Mouse (Mus musculus) midbrain, embryonic 15.5 days (tissue): ENCODE results near the gene Sema3e. TPM values are rescaled to one million over a fixed set of nuclear protein-coding genes. Genes with fewer than 3 reads are reported as not detected.

Experiments used
- ATAC-seq: fragments of 200-750 bp; cut with Nextera tagmentation; replicated peaks from 2 replicates; pipeline ENCODE4 v1.8.0; 2017; ENCODE audit warnings: moderate TSS enrichment
- H3K27ac ChIP-seq: fragments of 300-500 bp; sonication (generic); 2 replicates; pipeline ENCODE4 v1.5.1; 2015; ENCODE audit warnings: mild to moderate bottlenecking, inconsistent platforms
- H3K27me3 ChIP-seq: fragments of 300-500 bp; sonication (generic); replicated peaks from 2 replicates; pipeline ENCODE4 v1.6.1; 2015; ENCODE audit warnings: inconsistent platforms
- H3K36me3 ChIP-seq: fragments of 300-500 bp; sonication (generic); replicated peaks from 2 replicates; pipeline ENCODE4 v1.6.1; 2015; ENCODE audit warnings: inconsistent platforms
- H3K4me1 ChIP-seq: fragments of 300-500 bp; sonication (generic); 2 replicates; pipeline ENCODE4 v1.6.1; 2015; ENCODE audit warnings: inconsistent platforms
- H3K4me2 ChIP-seq: fragments of 300-500 bp; sonication (generic); 2 replicates; pipeline ENCODE4 v1.6.1; 2015; ENCODE audit warnings: inconsistent platforms, mild to moderate bottlenecking, moderate library complexity
- H3K4me3 ChIP-seq: fragments of 300-500 bp; sonication (generic); 2 replicates; pipeline ENCODE4 v1.5.1; 2015; ENCODE audit warnings: mild to moderate bottlenecking, inconsistent platforms
- H3K9ac ChIP-seq: fragments of 300-500 bp; sonication (generic); 2 replicates; pipeline ENCODE4 v1.6.1; 2015; ENCODE audit warnings: mild to moderate bottlenecking, inconsistent platforms
- H3K9me3 ChIP-seq: fragments of 300-500 bp; sonication (generic); 2 replicates; pipeline ENCODE4 v1.6.1; 2016; ENCODE audit warnings: inconsistent platforms
- WGBS: fragments of 180-500 bp; shearing (Covaris S2); methylation state at CpG from one replicate; pipeline ENCODE4 v1.1.7; 2015; ENCODE audit warnings: mixed read lengths; 5-methylcytosine and 5-hydroxymethylcytosine counted together
- polyA plus RNA-seq: library from polyadenylated mRNA; unstranded; fragments of >200 nt; fragmentation: Nextera tagmentation; extraction: Ambion mirVana; gene quantifications from 2 replicates; pipeline ENCODE4 v1.2.1, GENCODE M21; 2015

Gene Sema3e
- polyA plus RNA-seq, 1 experiment from 2014 or later = 3.7 TPM

- WGBS = 42% methylated on average over 3 of the region's 3 CpGs
- ATAC-seq = peak; percentile 42; the same call in 1 of the 2 replicates
- no peak overlapping the region for H3K9ac ChIP-seq
Observed at GRCm38 (mm10) chr5:14033302-14033701, 8.2 kb downstream of the Sema3e start.

DNA sequence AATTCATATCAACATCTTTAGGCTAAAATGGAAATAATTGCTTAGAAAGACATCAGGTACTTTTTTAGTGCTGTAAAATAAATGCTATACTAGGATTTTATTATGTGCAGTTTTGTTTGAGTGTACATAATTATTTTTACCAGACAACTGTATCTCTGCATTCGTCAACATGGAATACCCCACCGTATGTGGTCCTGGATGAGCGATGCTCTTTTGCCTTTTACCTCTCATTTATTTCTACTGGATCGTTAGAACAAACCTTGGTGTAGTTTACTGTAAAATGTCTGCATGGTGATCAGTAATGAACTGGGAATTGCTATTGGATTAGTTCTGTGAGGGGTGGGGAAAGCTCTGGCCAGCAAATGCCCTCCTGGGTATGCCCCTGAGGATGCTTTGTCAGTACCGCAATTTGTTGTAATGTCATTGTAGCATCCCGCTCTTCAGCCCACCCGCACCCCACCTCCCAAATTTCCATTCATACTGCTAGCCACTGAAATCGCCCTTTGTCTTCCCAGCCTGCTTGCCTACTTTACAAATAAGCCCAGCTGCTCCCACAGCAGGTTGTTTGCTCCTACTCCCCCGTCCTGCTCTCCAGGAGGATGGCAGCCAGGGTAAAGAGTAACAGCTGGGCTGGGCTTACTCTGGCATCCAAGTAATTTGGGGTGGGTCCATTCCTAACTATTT, 13.9 kb downstream of the Sema3e start:
- Histone ChIP-seq H3K27ac (no peak overlapping the region), H3K4me2 (peak overlapping the region; percentile 46), H3K27me3 (no peaks in the 10 kb centered on the region), H3K9ac (0 out of 2 replicates have a peak overlapping the region, but pooled peaks have one; percentile 14), H3K4me1 (peaks cover 5% of the 10 kb centered on the region), H3K9me3 (no peaks in the 10 kb centered on the region), H3K36me3 (no peaks in the 10 kb centered on the region), H3K4me3 (peak overlapping the region; percentile 18; the same call in 1 of the 2 replicates)
- 10% methylated on average over 9 of the region's 9 CpGs for WGBS
- ATAC-seq = peak; percentile 88

More at GRCm38 (mm10) chr5:14033302-14033701, 8.2 kb downstream of the Sema3e start:
- no peak overlapping the region for H3K4me2 ChIP-seq
- H3K27ac ChIP-seq = no peak overlapping the region
- no peaks in the 10 kb centered on the region for H3K9me3 ChIP-seq
- H3K4me1 ChIP-seq = no peaks in the 10 kb centered on the region
- H3K36me3 ChIP-seq = no peaks in the 10 kb centered on the region
- no peak overlapping the region for H3K4me3 ChIP-seq
- H3K27me3 ChIP-seq = 0 out of 2 replicates have a peak, but pooled peaks cover 2% of the 10 kb centered on the region

- ATAC-seq = peak; percentile 52; the same call in 1 of the 2 replicates
- Histone ChIP-seq H3K4me1 (peaks cover 5% of the 10 kb centered on the region), H3K4me3 (no peak overlapping the region), H3K9me3 (no peaks in the 10 kb centered on the region), H3K4me2 (no peak overlapping the region), H3K9ac (no peak overlapping the region), H3K36me3 (no peaks in the 10 kb centered on the region), H3K27ac (0 out of 2 replicates have a peak overlapping the region, but pooled peaks have one; percentile 6), H3K27me3 (no peaks in the 10 kb centered on the region)
- WGBS = 12% methylated on average over 4 of the region's 4 CpGs
Observed at GRCm38 (mm10) chr5:14040208-14040607, 15.1 kb downstream of the Sema3e start.

- WGBS = 85% methylated on average over 5 of the region's 5 CpGs
- Histone ChIP-seq H3K9ac (no peak overlapping the region), H3K27me3 (no peaks in the 10 kb centered on the region), H3K4me1 (peaks cover 5% of the 10 kb centered on the region), H3K36me3 (no peaks in the 10 kb centered on the region), H3K4me2 (no peak overlapping the region), H3K9me3 (no peaks in the 10 kb centered on the region), H3K4me3 (no peak overlapping the region), H3K27ac (no peak overlapping the region)
- no peak for ATAC-seq
Observed at GRCm38 (mm10) chr5:14043116-14043515, 18.0 kb downstream of the Sema3e start.

DNA sequence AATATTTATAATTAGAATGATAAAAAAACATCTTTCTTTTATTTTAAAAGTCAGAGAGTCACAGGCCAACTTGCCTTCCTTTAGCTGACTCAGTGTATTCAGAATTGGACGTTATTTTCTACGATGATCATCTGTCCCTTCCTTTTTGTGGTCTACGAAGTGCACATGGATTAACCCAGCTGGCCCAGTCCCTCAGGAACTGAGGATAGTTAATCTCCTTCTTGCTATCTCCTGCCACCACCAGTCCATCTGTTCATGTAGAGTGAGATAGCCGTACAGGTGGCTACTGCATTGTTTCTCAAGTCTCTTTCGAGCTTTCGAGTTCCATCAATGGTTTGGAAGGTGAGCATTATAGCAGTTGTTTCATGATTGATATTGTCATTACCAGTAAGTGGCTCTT, 18.9 kb downstream of the Sema3e start:
- no peaks in the 10 kb centered on the region for H3K27me3 ChIP-seq
- 73% methylated on average over 6 of the region's 6 CpGs for WGBS

DNA sequence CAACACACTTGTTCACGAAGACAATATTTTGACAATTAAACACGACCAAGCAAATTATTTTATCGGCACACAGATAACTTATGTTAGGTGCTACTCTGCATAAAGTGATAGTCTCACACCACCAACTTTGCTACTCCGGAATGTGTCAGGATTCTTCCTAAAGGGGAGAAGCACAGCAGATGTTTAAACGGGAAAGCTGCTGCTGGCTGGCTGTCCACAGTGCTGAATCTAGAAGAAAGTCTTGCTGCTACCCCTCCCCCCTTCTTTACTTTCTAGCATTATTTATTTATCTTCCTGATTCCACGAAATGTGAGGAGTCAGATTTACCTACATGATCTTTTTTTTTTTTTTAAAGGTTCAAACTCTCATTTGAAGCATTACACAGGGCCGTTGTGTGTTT, 23.6 kb downstream of the Sema3e start:
- no peak overlapping the region for H3K4me3 ChIP-seq
- 51% methylated on average over 7 of the region's 7 CpGs for WGBS
- H3K9me3 ChIP-seq = no peaks in the 10 kb centered on the region
- ATAC-seq = no peak
- H3K9ac ChIP-seq = no peak overlapping the region
- H3K4me1 ChIP-seq = no peaks in the 10 kb centered on the region
- H3K27ac ChIP-seq = no peak overlapping the region
- no peaks in the 10 kb centered on the region for H3K36me3 ChIP-seq
- H3K27me3 ChIP-seq = no peaks in the 10 kb centered on the region
- H3K4me2 ChIP-seq = no peak overlapping the region

More for the DNA sequence above, 18.9 kb downstream of the Sema3e start:
- no peak for ATAC-seq
- Histone ChIP-seq H3K4me2 (no peak overlapping the region), H3K4me1 (peaks cover 3% of the 10 kb centered on the region), H3K9me3 (no peaks in the 10 kb centered on the region), H3K4me3 (no peak overlapping the region), H3K9ac (no peak overlapping the region), H3K27ac (no peak overlapping the region), H3K36me3 (no peaks in the 10 kb centered on the region)

DNA sequence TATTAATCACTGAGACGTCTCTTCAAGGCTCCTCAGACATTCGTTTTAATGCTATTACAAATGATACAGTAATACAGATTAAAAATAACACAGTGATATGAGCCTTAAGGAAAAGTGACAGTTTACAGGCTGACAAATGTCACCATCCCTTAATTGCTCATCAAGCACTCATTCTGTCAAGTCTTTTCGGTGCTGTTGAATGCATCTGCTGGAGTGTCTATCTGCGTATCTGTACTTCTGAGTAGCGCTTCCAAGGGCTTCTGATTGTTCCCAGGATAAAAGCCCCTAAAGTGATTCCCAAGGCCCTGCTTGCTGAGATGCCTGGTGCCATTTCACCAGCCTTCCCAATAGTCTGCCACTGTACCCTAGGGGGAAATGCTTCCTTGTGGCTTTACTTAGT, 29.4 kb downstream of the Sema3e start:
- Histone ChIP-seq H3K4me3 (no peak overlapping the region), H3K27ac (no peak overlapping the region), H3K36me3 (no peaks in the 10 kb centered on the region), H3K4me2 (no peak overlapping the region), H3K9ac (no peak overlapping the region), H3K27me3 (no peaks in the 10 kb centered on the region), H3K4me1 (no peaks in the 10 kb centered on the region), H3K9me3 (no peaks in the 10 kb centered on the region)
- no peak for ATAC-seq
- 64% methylated on average over 5 of the region's 5 CpGs for WGBS

- 89% methylated on average over 4 of the region's 4 CpGs for WGBS
Observed at GRCm38 (mm10) chr5:14059895-14060553, 34.9 kb downstream of the Sema3e start.

DNA sequence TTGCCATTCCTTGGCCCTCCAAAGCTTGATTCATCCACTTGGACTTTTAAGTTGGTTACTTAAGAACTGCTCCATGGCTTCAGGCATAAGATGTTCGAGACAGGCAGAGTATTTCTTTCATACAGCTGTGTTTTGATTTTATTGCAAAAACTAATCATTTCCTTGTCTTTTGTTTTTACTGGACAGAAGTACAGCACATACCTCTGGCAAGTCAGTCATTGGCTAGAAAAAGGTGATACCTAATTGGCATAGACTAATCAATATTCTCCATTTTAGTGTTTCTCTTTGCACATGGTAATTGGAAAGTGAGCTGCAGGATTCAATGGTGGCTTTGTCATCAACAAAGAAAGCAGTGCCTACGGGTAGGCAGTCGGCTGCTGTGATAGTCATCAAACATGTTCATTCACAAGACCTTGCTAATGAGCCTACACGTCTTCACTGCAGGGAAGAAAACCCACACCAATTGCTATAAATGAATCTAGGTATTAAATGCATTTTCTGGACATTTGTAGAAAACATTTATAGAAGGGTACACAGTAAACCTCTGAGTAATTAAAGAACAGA, 37.9 kb downstream of the Sema3e start:
- H3K36me3 ChIP-seq = no peaks in the 10 kb centered on the region
- H3K9ac ChIP-seq = no peak overlapping the region
- no peak overlapping the region for H3K4me2 ChIP-seq
- H3K9me3 ChIP-seq = no peaks in the 10 kb centered on the region
- no peaks in the 10 kb centered on the region for H3K4me1 ChIP-seq
- 40% methylated on average over 4 of the region's 4 CpGs for WGBS
- no peak for ATAC-seq
- H3K27me3 ChIP-seq = no peaks in the 10 kb centered on the region
- H3K4me3 ChIP-seq = no peak overlapping the region
- no peak overlapping the region for H3K27ac ChIP-seq

More at GRCm38 (mm10) chr5:14059895-14060553, 34.9 kb downstream of the Sema3e start:
- Histone ChIP-seq H3K36me3 (no peaks in the 10 kb centered on the region), H3K9ac (no peak overlapping the region), H3K4me3 (no peak overlapping the region), H3K27ac (no peak overlapping the region), H3K4me2 (no peak overlapping the region), H3K27me3 (no peaks in the 10 kb centered on the region), H3K9me3 (no peaks in the 10 kb centered on the region), H3K4me1 (no peaks in the 10 kb centered on the region)
- no peak for ATAC-seq

DNA sequence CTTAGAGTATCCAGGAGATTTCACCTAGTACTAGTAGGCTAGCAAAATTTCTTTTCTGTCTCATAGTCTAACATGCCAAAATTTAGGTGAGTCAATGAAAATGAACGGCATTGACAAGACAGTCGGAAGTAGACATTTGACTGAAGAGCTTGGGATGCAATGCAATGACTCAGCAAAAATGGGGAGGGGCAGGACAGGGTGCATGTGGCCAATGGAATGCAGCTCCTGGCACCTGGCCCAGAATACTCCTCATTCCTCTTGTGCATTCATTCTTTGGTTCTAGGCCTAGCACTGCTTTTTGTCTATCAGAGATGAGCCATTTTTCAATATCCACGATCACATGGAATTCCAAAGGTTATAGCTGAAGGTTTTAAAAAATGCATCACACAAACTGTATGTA, 48.1 kb downstream of the Sema3e start:
- Histone ChIP-seq H3K4me3 (no peak overlapping the region), H3K9ac (no peak overlapping the region), H3K9me3 (no peaks in the 10 kb centered on the region), H3K4me1 (no peaks in the 10 kb centered on the region), H3K27me3 (no peaks in the 10 kb centered on the region), H3K4me2 (no peak overlapping the region), H3K36me3 (no peaks in the 10 kb centered on the region), H3K27ac (no peak overlapping the region)
- ATAC-seq = 0 out of 2 replicates have a peak, but pooled peaks have one; percentile 33
- WGBS = 83% methylated on average over 3 of the region's 3 CpGs

- no peaks in the 10 kb centered on the region for H3K27me3 ChIP-seq
- H3K4me3 ChIP-seq = no peak overlapping the region
- no peaks in the 10 kb centered on the region for H3K36me3 ChIP-seq
- no peak overlapping the region for H3K4me2 ChIP-seq
- 92% methylated on average over 2 of the region's 2 CpGs for WGBS
- no peak for ATAC-seq
- H3K4me1 ChIP-seq = peaks cover 4% of the 10 kb centered on the region; the same call in 1 of the 2 replicates
- no peaks in the 10 kb centered on the region for H3K9me3 ChIP-seq
- H3K27ac ChIP-seq = no peak overlapping the region
- H3K9ac ChIP-seq = no peak overlapping the region
Observed at GRCm38 (mm10) chr5:14088100-14088499, 63.0 kb downstream of the Sema3e start.

GRCm38 (mm10) chr5:14089875-14090608, 65.0 kb downstream of the Sema3e start:
- Histone ChIP-seq H3K9ac (no peak overlapping the region), H3K27ac (no peak overlapping the region), H3K27me3 (no peaks in the 10 kb centered on the region), H3K36me3 (no peaks in the 10 kb centered on the region), H3K9me3 (no peaks in the 10 kb centered on the region), H3K4me1 (peaks cover 4% of the 10 kb centered on the region; the same call in 1 of the 2 replicates), H3K4me3 (no peak overlapping the region), H3K4me2 (no peak overlapping the region)
- 80% methylated on average over 9 of the region's 9 CpGs for WGBS
- no peak for ATAC-seq
